Mouse (Mus musculus) testis, adult 10 weeks (tissue): ENCODE measurements around the gene D430042O09Rik. TPM values are rescaled to one million over a fixed set of nuclear protein-coding genes. Genes with fewer than 3 reads are reported as not detected.

Experiments used
- polyA plus RNA-seq: library from polyadenylated mRNA; stranded (reverse); fragments of 350-450 nt; fragmentation: Illumina TruSeq; extraction: RNeasy Lipid Tissue Mini Kit (QIAGEN cat#74804); gene quantifications from one replicate; pipeline ENCODE4 v1.2.3, GENCODE M21; 2014; ENCODE audit warnings: low read depth, low replicate concordance

The D430042O09Rik gene
- 49.0 TPM for polyA plus RNA-seq

DNA sequence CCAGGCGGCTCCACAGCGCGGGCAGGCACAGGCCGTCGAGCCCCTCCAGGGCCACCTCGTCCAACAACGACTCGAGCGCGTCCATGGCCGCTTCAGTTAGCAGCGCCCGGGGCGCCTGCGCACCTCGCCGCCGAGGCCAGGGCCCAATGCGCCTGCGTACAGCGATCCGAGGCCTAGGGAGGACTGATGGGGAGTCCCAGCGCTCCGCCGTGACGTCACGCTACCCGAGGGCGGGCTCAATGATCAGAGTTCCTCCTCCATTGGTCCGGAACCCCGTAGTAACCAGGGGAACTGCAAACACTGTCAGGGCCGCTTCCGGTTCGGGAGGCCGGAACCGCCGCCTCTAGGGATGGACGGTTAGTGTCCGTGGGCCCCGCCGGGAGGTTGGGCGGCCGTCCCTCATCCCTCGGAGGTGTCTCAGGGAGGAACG is at the start of gene D430042O09Rik, which contains the start of gene Gtf3c1:
Gene D430042O09Rik, plus strand, starts transcription at position 296 of the 430 bp plus-strand sequence.
Gene Gtf3c1, minus strand, starts transcription at position 188 of the 430 bp plus-strand sequence.

Other genes starting within 250 kb of the D430042O09Rik start
- gene Nsmce1, start 216.3 kb upstream of the D430042O09Rik start, polyA plus RNA-seq, result 142 TPM
- 0.42 TPM for gene Il4ra, start 155.8 kb upstream of the D430042O09Rik start, polyA plus RNA-seq
- gene Il21r, start 104.5 kb upstream of the D430042O09Rik start, polyA plus RNA-seq, result not detected
- gene Gtf3c1, start 108 bp upstream of the D430042O09Rik start, polyA plus RNA-seq, result 9.5 TPM